8 mouse cellular contexts compared by ENCODE assay signal in genomic region chr16:11034193-11034803, GRCm38 (mm10). TPM values are rescaled to one million over a fixed set of nuclear protein-coding genes. Genes with fewer than 3 reads are reported as not detected.
DNase-seq lines count a peak whose midpoint lies in the region; ATAC-seq and TF ChIP-seq lines count a peak whose summit lies in the region.

No protein-coding gene starts in this region.

- TF ChIP-seq POLR2A in cortical plate, adult 2 months (IDR thresholded peaks at IDR 0.05; ENCODE audit: extremely low read depth, insufficient read depth, low read length), result no peak

- peak; percentile 99 for TF ChIP-seq CTCF in cortical plate, adult 2 months (IDR thresholded peaks at IDR 0.05; ENCODE audit: extremely low read depth, insufficient read depth, low read length)

- no peaks in the 10 kb centered on the region for H3K9me3 ChIP-seq in midbrain, embryonic 10.5 days (replicated peaks)
- no peaks in the 10 kb centered on the region for H3K9me3 ChIP-seq in midbrain, embryonic 15.5 days
- no peaks in the 10 kb centered on the region for H3K9me3 ChIP-seq in limb, embryonic 12.5 days

- intact Hi-C loops in gastrocnemius, postnatal 14 days (cut with DNase I; ENCODE audit: low total_unique reads), result loop anchor here (10.0 kb wide), 1 partner anchor 141 kb away; the partner anchor contains the start of gene Zc3h7a

- peaks cover 9% of the 10 kb centered on the region; the same call in 1 of the 2 replicates for H3K27me3 ChIP-seq in midbrain, embryonic 10.5 days (ENCODE audit: low read depth, poor library complexity, severe bottlenecking)
- no peaks in the 10 kb centered on the region for H3K27me3 ChIP-seq in midbrain, embryonic 15.5 days (replicated peaks)
- H3K27me3 ChIP-seq in limb, embryonic 12.5 days, result peaks cover 4% of the 10 kb centered on the region; the same call in 1 of the 2 replicates
- H3K27me3 ChIP-seq in splenic B cell, adult 2 months (ENCODE audit: control insufficient read depth, insufficient read depth, low read length, poor library complexity, severe bottlenecking), result no peaks in the 10 kb centered on the region

- no peak overlapping the region for H3K4me2 ChIP-seq in midbrain, embryonic 15.5 days
- H3K4me2 ChIP-seq in limb, embryonic 12.5 days, result no peak overlapping the region

- H3K36me3 ChIP-seq in midbrain, embryonic 10.5 days, result no peaks in the 10 kb centered on the region
- H3K36me3 ChIP-seq in midbrain, embryonic 15.5 days (replicated peaks), result no peaks in the 10 kb centered on the region
- no peaks in the 10 kb centered on the region for H3K36me3 ChIP-seq in limb, embryonic 12.5 days
- H3K36me3 ChIP-seq in splenic B cell, adult 2 months (ENCODE audit: control insufficient read depth, insufficient read depth, low read length, poor library complexity, severe bottlenecking), result no peaks in the 10 kb centered on the region

- ATAC-seq in midbrain, embryonic 15.5 days (replicated peaks), result no peak
- 0 out of 2 replicates have a peak, but pooled peaks have one; percentile 57 for ATAC-seq in limb, embryonic 12.5 days (ENCODE audit: insufficient number of reproducible peaks, insufficient read depth, low FRiP score, low TSS enrichment, low read depth)
- peak; percentile 86 for ATAC-seq in monocyte, adult 5-6 weeks (replicated peaks; ENCODE audit: insufficient number of reproducible peaks, low FRiP score, low TSS enrichment, poor library complexity, severe bottlenecking)

- no peak overlapping the region for H3K27ac ChIP-seq in midbrain, embryonic 10.5 days (replicated peaks)
- H3K27ac ChIP-seq in midbrain, embryonic 15.5 days, result no peak overlapping the region
- H3K27ac ChIP-seq in cortical plate, adult 2 months (ENCODE audit: insufficient read depth, low read length), result no peak overlapping the region
- no peak overlapping the region for H3K27ac ChIP-seq in limb, embryonic 12.5 days

- DNase-seq in midbrain, embryonic 10.5 days (ENCODE audit: low spot score), result peak; percentile 85
- DNase-seq in gastrocnemius, postnatal 14 days, result peak; percentile 86
- DNase-seq in kidney, adult 8-10 months, result peak; percentile 78 to 92
- peak; percentile 91 for DNase-seq in splenic B cell, adult 2 months (ENCODE audit: low read depth, low spot score)

- H3K4me3 ChIP-seq in midbrain, embryonic 10.5 days, result no peak overlapping the region
- no peak overlapping the region for H3K4me3 ChIP-seq in midbrain, embryonic 15.5 days
- no peak overlapping the region for H3K4me3 ChIP-seq in cortical plate, adult 2 months (ENCODE audit: insufficient read depth, low read length)
- no peak overlapping the region for H3K4me3 ChIP-seq in limb, embryonic 12.5 days (replicated peaks)

- peaks cover 8% of the 10 kb centered on the region for H3K4me1 ChIP-seq in midbrain, embryonic 10.5 days
- no peaks in the 10 kb centered on the region for H3K4me1 ChIP-seq in midbrain, embryonic 15.5 days
- H3K4me1 ChIP-seq in cortical plate, adult 2 months (ENCODE audit: control insufficient read depth, insufficient read depth, low read length), result no peaks in the 10 kb centered on the region
- 0 out of 2 replicates have a peak, but pooled peaks cover 5% of the 10 kb centered on the region for H3K4me1 ChIP-seq in limb, embryonic 12.5 days (replicated peaks)

- H3K9ac ChIP-seq in midbrain, embryonic 15.5 days, result no peak overlapping the region
- H3K9ac ChIP-seq in limb, embryonic 12.5 days (replicated peaks), result no peak overlapping the region

- WGBS in midbrain, embryonic 10.5 days, result 5% methylated on average over 4 of the region's 4 CpGs
- WGBS in midbrain, embryonic 15.5 days, result 2% methylated on average over 4 of the region's 4 CpGs
- WGBS in limb, embryonic 12.5 days, result under 1% methylated on average over 4 of the region's 4 CpGs

RNA-seq across cellular contexts. Expression of gene Snn, which starts 26.4 kb away (rescaled TPM):
- polyA plus RNA-seq in midbrain, embryonic 10.5 days (2016; fragmentation: Nextera tagmentation; extraction: Ambion mirVana), result 86.7 and 106 TPM in 2 replicates
- polyA plus RNA-seq in midbrain, embryonic 15.5 days (2015; fragmentation: Nextera tagmentation; extraction: Ambion mirVana), result 135 TPM in 2 replicates
- polyA plus RNA-seq in cortical plate, adult 2 months (2012; rRNA removed), result 174 and 183 TPM in 2 replicates
- total RNA-seq in gastrocnemius, postnatal 14 days (2021), result 10 to 100 TPM in 1 of 2 experiments, 1 to 10 TPM in 1; 7.6 to 10.9 TPM
- 40.3 and 46.6 TPM in 2 replicates for polyA plus RNA-seq in limb, embryonic 12.5 days (2016; fragmentation: Nextera tagmentation; extraction: Ambion mirVana)
- 20.7 to 30.3 TPM (median 27.4 TPM) in 3 replicates for total RNA-seq in monocyte, adult 5-6 weeks (2017)

RNA-seq across cellular contexts. Expression of gene Litaf, which starts 31.7 kb away (rescaled TPM):
- 97.9 and 106 TPM in 2 replicates for polyA plus RNA-seq in midbrain, embryonic 10.5 days (2016; fragmentation: Nextera tagmentation; extraction: Ambion mirVana)
- polyA plus RNA-seq in midbrain, embryonic 15.5 days (2015; fragmentation: Nextera tagmentation; extraction: Ambion mirVana), result 28.0 and 28.8 TPM in 2 replicates
- 37.0 and 45.0 TPM in 2 replicates for polyA plus RNA-seq in cortical plate, adult 2 months (2012; rRNA removed)
- total RNA-seq in gastrocnemius, postnatal 14 days (2021), result 10 to 100 TPM; 17.0 to 19.2 TPM
- 103 TPM in 2 replicates for polyA plus RNA-seq in limb, embryonic 12.5 days (2016; fragmentation: Nextera tagmentation; extraction: Ambion mirVana)
- total RNA-seq in monocyte, adult 5-6 weeks (2017), result 68.7 to 164 TPM (median 135 TPM) in 3 replicates
